Mouse (Mus musculus): Measurements from ENCODE around the gene Mybpc3. TPM values are rescaled to one million over a fixed set of nuclear protein-coding genes. Genes with fewer than 3 reads are reported as not detected.
A peak's percentile ranks its signal among the peaks of the same experiment; 100 is the strongest.

Mybpc3 gene
- total RNA-seq, 2 experiments from 2014 or later = 0.07 TPM; not detected in 1

- Histone ChIP-seq H3K27ac (no peak overlapping the region), H3K4me3 (no peak overlapping the region)
- no peak for DNase-seq (ENCODE audit: low spot score in 2 of 2)
- TF ChIP-seq CTCF (conservative IDR thresholded peaks at IDR 0.05) = no peak
Observed at GRCm38 (mm10) chr2:91167629-91168028, 49.7 kb downstream of the Mybpc3 start.

GRCm38 (mm10) chr2:91169587-91170322, 51.8 kb downstream of the Mybpc3 start:
- TF ChIP-seq CTCF (conservative IDR thresholded peaks at IDR 0.05) = no peak
- no peak overlapping the region for H3K4me3 ChIP-seq
- H3K27ac ChIP-seq = no peak overlapping the region
- DNase-seq (ENCODE audit: low spot score in 2 of 2) = no peak

GRCm38 (mm10) chr2:91175490-91175889, 57.5 kb downstream of the Mybpc3 start:
- no peak for DNase-seq (ENCODE audit: low spot score in 2 of 2)
- TF ChIP-seq CTCF (conservative IDR thresholded peaks at IDR 0.05) = no peak

GRCm38 (mm10) chr2:91176234-91176633, 58.3 kb downstream of the Mybpc3 start:
- H3K27ac ChIP-seq = no peak overlapping the region
- H3K4me3 ChIP-seq = no peak overlapping the region
- no peak for DNase-seq (ENCODE audit: low spot score in 2 of 2)
- no peak for TF ChIP-seq CTCF (conservative IDR thresholded peaks at IDR 0.05)

More at GRCm38 (mm10) chr2:91175490-91175889, 57.5 kb downstream of the Mybpc3 start:
- Histone ChIP-seq H3K4me3 (no peak overlapping the region), H3K27ac (no peak overlapping the region)

GRCm38 (mm10) chr2:91179825-91180224, 61.9 kb downstream of the Mybpc3 start:
- H3K4me3 ChIP-seq = peak overlapping the region; percentile 79
- TF ChIP-seq CTCF (conservative IDR thresholded peaks at IDR 0.05) = no peak
- no peak for DNase-seq (ENCODE audit: low spot score in 2 of 2)

GRCm38 (mm10) chr2:91180706-91181105, 62.8 kb downstream of the Mybpc3 start:
- no peak for TF ChIP-seq CTCF (conservative IDR thresholded peaks at IDR 0.05)
- no peak for DNase-seq (ENCODE audit: low spot score in 2 of 2)
- Histone ChIP-seq H3K4me3 (peak overlapping the region; percentile 79), H3K27ac (peak overlapping the region; percentile 94)

More at GRCm38 (mm10) chr2:91179825-91180224, 61.9 kb downstream of the Mybpc3 start:
- H3K27ac ChIP-seq = peak overlapping the region; percentile 94; the same call in 1 of the 2 replicates

GRCm38 (mm10) chr2:91182016-91182404, 64.1 kb downstream of the Mybpc3 start:
- Histone ChIP-seq H3K27ac (peak overlapping the region; percentile 94), H3K4me3 (peak overlapping the region; percentile 79)
- no peak for TF ChIP-seq CTCF (conservative IDR thresholded peaks at IDR 0.05)
- peak in 1 of 2 experiments; percentile 25 for DNase-seq (ENCODE audit: low spot score in 2 of 2)

- Histone ChIP-seq H3K27ac (peak overlapping the region; percentile 94), H3K4me3 (peak overlapping the region; percentile 79)
- no peak for TF ChIP-seq CTCF (conservative IDR thresholded peaks at IDR 0.05)
- peak; percentile 87 to 90 for DNase-seq (ENCODE audit: low spot score in 2 of 2)
Observed at GRCm38 (mm10) chr2:91182405-91183147, 64.6 kb downstream of the Mybpc3 start.

- peak; percentile 95 to 96 for DNase-seq (ENCODE audit: low spot score in 2 of 2)
- peak overlapping the region; percentile 79 for H3K4me3 ChIP-seq
- H3K27ac ChIP-seq = peak overlapping the region; percentile 94
- no peak for TF ChIP-seq CTCF (conservative IDR thresholded peaks at IDR 0.05)
Observed at GRCm38 (mm10) chr2:91183148-91183513, 65.2 kb downstream of the Mybpc3 start.

GRCm38 (mm10) chr2:91183711-91184405, 65.9 kb downstream of the Mybpc3 start, which contains the start of gene Madd:
Madd (minus strand) TSS chr2:91183837.
- DNase-seq (ENCODE audit: low spot score in 2 of 2) = no peak
- H3K4me3 ChIP-seq = peak within 1 kb of the TSS; percentile 79
- no peak for TF ChIP-seq CTCF (conservative IDR thresholded peaks at IDR 0.05)
- H3K27ac ChIP-seq = peak within 1 kb of the TSS; percentile 94

Other genes starting within 250 kb of the Mybpc3 start
- 100 to 1,000 TPM; 184 to 200 TPM for gene C1qtnf4, start 232.3 kb upstream of the Mybpc3 start, total RNA-seq (2021)
- gene Kbtbd4, start 213.4 kb upstream of the Mybpc3 start, total RNA-seq (2021) = 10 to 100 TPM; 38.1 to 39.5 TPM
- gene Ndufs3, start 213.3 kb upstream of the Mybpc3 start, total RNA-seq (2021) = 100 to 1,000 TPM; 224 to 255 TPM
- gene Celf1, start 177.8 kb upstream of the Mybpc3 start, total RNA-seq (2021) = 100 to 1,000 TPM; 145 to 147 TPM
- gene Rapsn, start 82.5 kb upstream of the Mybpc3 start, total RNA-seq (2021) = under 1 TPM in 1 of 2 experiments, not detected in 1; 0.31 TPM
- gene Psmc3, start 64.1 kb upstream of the Mybpc3 start, total RNA-seq (2021) = 100 to 1,000 TPM; 203 to 215 TPM
- 10 to 100 TPM; 33.7 to 37.3 TPM for gene Slc39a13, start 47.7 kb upstream of the Mybpc3 start, total RNA-seq (2021)
- gene Spi1, start 35.8 kb upstream of the Mybpc3 start, total RNA-seq (2021) = 1 to 10 TPM; 2.4 to 5.4 TPM
- gene Madd, start 65.7 kb downstream of the Mybpc3 start, total RNA-seq (2021) = 100 to 1,000 TPM; 250 to 258 TPM
- gene Nr1h3, start 84.7 kb downstream of the Mybpc3 start, total RNA-seq (2021) = 1 to 10 TPM; 4.5 to 5.9 TPM
- 10 to 100 TPM; 50.5 to 57.5 TPM for gene Acp2, start 84.7 kb downstream of the Mybpc3 start, total RNA-seq (2021)
- gene Ddb2, start 118.8 kb downstream of the Mybpc3 start, total RNA-seq (2021) = 10 to 100 TPM; 12.9 to 13.1 TPM
- gene Pacsin3, start 137.8 kb downstream of the Mybpc3 start, total RNA-seq (2021) = 10 to 100 TPM; 25.6 to 27.6 TPM
- 10 to 100 TPM; 75.6 to 81.3 TPM for gene Arfgap2, start 146.8 kb downstream of the Mybpc3 start, total RNA-seq (2021)